Mouse (Mus musculus) ES-E14 (cell line): ENCODE data around the gene Actn1. TPM values are rescaled to one million over a fixed set of nuclear protein-coding genes. Genes with fewer than 3 reads are reported as not detected.

Source experiments
- DNase-seq: peaks from one replicate; pipeline ENCODE4 v3.0.0-alpha.2; 2013; ENCODE audit warnings: low read depth, low spot score
- H3K27ac ChIP-seq: 2 replicates; pipeline ENCODE4 v1.5.1; 2012; ENCODE audit warnings: low read depth, mild to moderate bottlenecking, low read length, moderate library complexity, mixed read lengths; ENCODE audit not compliant: poor library complexity, insufficient read depth, severe bottlenecking
- H3K36me3 ChIP-seq: 2 replicates; pipeline ENCODE4 v1.6.1; 2012; ENCODE audit warnings: mild to moderate bottlenecking, low read length, moderate library complexity, mixed read lengths; ENCODE audit not compliant: control insufficient read depth, poor library complexity, insufficient read depth, severe bottlenecking
- H3K4me1 ChIP-seq, 2 experiments: fragments of 150-350 bp in 1 of 2; sonication (generic) in 1 of 2; 2 replicates each; pipeline ENCODE4 v1.6.1; 2012; ENCODE audit warnings: low read length in 2 of 2, mild to moderate bottlenecking in 1 of 2, mixed read lengths in 1 of 2; ENCODE audit not compliant: control insufficient read depth in 2 of 2, insufficient read depth in 2 of 2, poor library complexity in 1 of 2
- H3K4me3 ChIP-seq, 2 experiments: fragments of 150-350 bp in 1 of 2; sonication (generic) in 1 of 2; 2 replicates each; pipeline ENCODE4 v1.5.1; 2012; ENCODE audit warnings: low read length in 2 of 2, low read depth in 1 of 2, mild to moderate bottlenecking in 1 of 2, mixed read lengths in 1 of 2; ENCODE audit not compliant: insufficient read depth in 1 of 2, poor library complexity in 1 of 2, severe bottlenecking in 1 of 2
- H3K9ac ChIP-seq: 2 replicates; pipeline ENCODE4 v1.6.1; 2012; ENCODE audit warnings: low read depth, mild to moderate bottlenecking, low read length, mixed read lengths; ENCODE audit not compliant: poor library complexity, insufficient read depth, severe bottlenecking
- H3K9me3 ChIP-seq: fragments of 150-350 bp; sonication (generic); 2 replicates; pipeline ENCODE4 v1.6.1; 2012; ENCODE audit warnings: low read depth, mild to moderate bottlenecking, low read length; ENCODE audit not compliant: control insufficient read depth, insufficient read depth
- CHD2 ChIP-seq: IDR thresholded peaks from 2 replicates; pipeline ENCODE4 v1.6.1; 2014; ENCODE audit warnings: mild to moderate bottlenecking, low read depth, low read length, inconsistent platforms
- HCFC1 ChIP-seq: IDR thresholded peaks from 2 replicates; pipeline ENCODE4 v1.6.1; 2012; ENCODE audit warnings: low read length, inconsistent platforms, borderline replicate concordance; ENCODE audit not compliant: insufficient read depth
- MAFK ChIP-seq: IDR thresholded peaks from 2 replicates; pipeline ENCODE4 v1.6.1; 2014; ENCODE audit warnings: mild to moderate bottlenecking, low read depth, low read length, inconsistent platforms; ENCODE audit not compliant: insufficient read depth
- ZC3H11A ChIP-seq: IDR thresholded peaks from 2 replicates; pipeline ENCODE4 v1.6.1; 2012; ENCODE audit warnings: low read depth, mild to moderate bottlenecking, inconsistent platforms, low read length, borderline replicate concordance
- ZNF384 ChIP-seq: IDR thresholded peaks from 2 replicates; pipeline ENCODE4 v1.6.1; 2012; ENCODE audit warnings: low read depth, low read length, inconsistent platforms
- in situ Hi-C, 2 experiments: fragments of 600-800 bp; cut with MboI; formaldehyde crosslinking; loops; one replicate each; pipeline ENCODE4 v1.15.1; 2025; ENCODE audit warnings: low sequenced_read_pairs in 2 of 2, inconsistent platforms in 1 of 2; ENCODE audit not compliant: unreplicated experiment in 2 of 2
- total RNA-seq: library from RNA; depleted of rRNA; stranded (reverse); fragments of 300-350 nt; gene quantifications from 2 replicates; pipeline ENCODE4 v1.2.3, GENCODE M21; 2012

Actn1 gene
- total RNA-seq, 1 experiment, result 255 TPM

GRCm38 (mm10) chr12:80146227-80147223 lies 113.6 kb downstream of the Actn1 start:
- DNase-seq, result peak; percentile 78
- Histone ChIP-seq H3K9me3 (no peaks in the 10 kb centered on the region), H3K9ac (0 out of 2 replicates have a peak overlapping the region, but pooled peaks have one; percentile 14), H3K4me1 (peaks cover 5 to 17% of the 10 kb centered on the region in 2 experiments; a peak in 3 of 4 replicates), H3K36me3 (no peaks in the 10 kb centered on the region), H3K27ac (no peak overlapping the region), H3K4me3 (no peak overlapping the region)
- TF ChIP-seq HCFC1, result no peak
- no peak for TF ChIP-seq CHD2
- TF ChIP-seq ZNF384, result no peak
- TF ChIP-seq ZC3H11A, result no peak
- TF ChIP-seq MAFK, result no peak
- in situ Hi-C loops, result loop anchor here in 1 of 2 experiments (25.0 kb wide), 2 partner anchors 534 to 784 kb away; no protein-coding TSS in a partner anchor

- H3K9me3 ChIP-seq, result no peaks in the 10 kb centered on the region
- TF ChIP-seq ZNF384, result no peak
- no peak overlapping the region for H3K9ac ChIP-seq
- peaks cover 5 to 17% of the 10 kb centered on the region in 2 experiments; a peak in 2 of 4 replicates for H3K4me1 ChIP-seq
- DNase-seq, result no peak
- no peak overlapping the region for H3K4me3 ChIP-seq
- H3K27ac ChIP-seq, result no peak overlapping the region
- no peaks in the 10 kb centered on the region for H3K36me3 ChIP-seq
- in situ Hi-C loops, result loop anchor here in 1 of 2 experiments (25.0 kb wide), 2 partner anchors 533 to 783 kb away; no protein-coding TSS in a partner anchor
These were observed 114.8 kb downstream of the Actn1 start for GRCm38 (mm10) chr12:80145365-80145764.

DNA sequence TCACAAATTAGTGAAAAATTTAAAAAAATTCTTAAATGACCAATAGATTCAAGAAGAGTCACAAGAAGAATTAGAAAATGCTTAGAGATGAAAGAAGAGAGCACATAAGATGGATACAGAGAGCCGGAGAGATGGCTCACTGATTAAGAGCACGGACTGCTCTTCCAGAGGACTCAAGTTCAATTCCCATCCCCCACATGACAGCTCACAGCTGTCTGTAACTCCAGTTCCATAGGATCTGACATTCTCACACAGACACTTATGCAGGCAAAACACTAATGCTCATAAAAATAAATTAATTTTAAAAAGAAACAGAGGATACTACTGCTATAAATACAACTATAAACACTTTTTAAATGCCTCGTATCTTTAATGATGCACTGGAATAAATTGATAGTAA lies 115.3 kb downstream of the Actn1 start:
- no peak overlapping the region for H3K4me3 ChIP-seq
- in situ Hi-C loops, result loop anchor here (5.0 to 25.0 kb wide), 3 partner anchors 533 to 788 kb away; no protein-coding TSS in a partner anchor
- TF ChIP-seq HCFC1 (no peak), ZC3H11A (no peak), CHD2 (no peak), ZNF384 (no peak), MAFK (no peak)
- H3K4me1 ChIP-seq, result peaks cover 5 to 14% of the 10 kb centered on the region in 2 experiments; a peak in 2 of 4 replicates
- no peak overlapping the region for H3K9ac ChIP-seq
- no peak for DNase-seq
- H3K27ac ChIP-seq, result no peak overlapping the region
- no peaks in the 10 kb centered on the region for H3K9me3 ChIP-seq
- no peaks in the 10 kb centered on the region for H3K36me3 ChIP-seq

GRCm38 (mm10) chr12:80141470-80141869 lies 118.7 kb downstream of the Actn1 start:
- in situ Hi-C loops, result loop anchor here (5.0 to 25.0 kb wide), 3 partner anchors 529 to 784 kb away; no protein-coding TSS in a partner anchor
- no peaks in the 10 kb centered on the region for H3K36me3 ChIP-seq
- H3K4me1 ChIP-seq, result peaks cover 0 to 4% of the 10 kb centered on the region in 2 experiments; a peak in 1 of 4 replicates
- no peak overlapping the region for H3K9ac ChIP-seq
- DNase-seq, result no peak
- no peak overlapping the region for H3K27ac ChIP-seq
- no peaks in the 10 kb centered on the region for H3K9me3 ChIP-seq
- TF ChIP-seq ZNF384 (no peak), MAFK (no peak), ZC3H11A (peak; percentile 71; the same call in 1 of the 2 replicates), CHD2 (no peak)
- no peak overlapping the region for H3K4me3 ChIP-seq
